12 mouse cellular contexts compared by ENCODE assay signal in the genomic region with DNA sequence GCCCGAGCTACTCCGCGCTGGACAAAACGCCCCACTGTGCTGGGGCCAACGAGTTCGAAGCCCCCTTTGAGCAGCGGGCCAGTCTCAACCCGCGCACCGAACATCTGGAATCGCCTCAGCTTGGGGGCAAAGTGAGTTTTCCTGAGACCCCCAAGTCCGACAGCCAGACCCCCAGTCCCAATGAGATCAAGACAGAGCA. TPM values are rescaled to one million over a fixed set of nuclear protein-coding genes. Genes with fewer than 3 reads are reported as not detected.
DNase-seq lines count a peak whose midpoint lies in the region; ATAC-seq and TF ChIP-seq lines count a peak whose summit lies in the region.
"Had no signal": no experiment of that assay in that cellular context is flagged by ENCODE, and none has a peak within 500 bp of the region (broad histone marks: within the 10 kb centered on the region; RNA-seq: fewer than 3 reads in every experiment).

A gene (plus strand): TSS at position 132 of the 199 bp plus-strand sequence.

- DNase-seq in kidney, postnatal 14 days = no peak
- no peak for DNase-seq in G1E (ENCODE audit: low spot score)
- DNase-seq in forebrain, embryonic 14.5 days (ENCODE audit: low spot score) = no peak
- no peak for DNase-seq in limb, embryonic 14.5 days (ENCODE audit: low spot score)
- no peak for DNase-seq in ovary, postnatal 14 days (ENCODE audit: low spot score)
- no peak for DNase-seq in T-cell, adult 2 months (ENCODE audit: low spot score)
- DNase-seq in ovary, postnatal 36 days (ENCODE audit: low spot score) = no peak
- DNase-seq: kidney, adult 8-10 months; liver, embryonic 13.5 days; thymus, postnatal 14 days had no signal

- peak within 1 kb of the TSS; percentile 84 for H3K4me2 ChIP-seq in kidney, embryonic 16.5 days (replicated peaks; ENCODE audit: low read depth, low read length)
- H3K4me2 ChIP-seq in forebrain, embryonic 14.5 days (ENCODE audit: low read length) = no peak within 1 kb of the TSS
- peak within 1 kb of the TSS; percentile 54 for H3K4me2 ChIP-seq in limb, embryonic 14.5 days (replicated peaks; ENCODE audit: low read depth, low read length, severe bottlenecking)
- H3K4me2 ChIP-seq: liver, embryonic 13.5 days had no signal

- H3K27ac ChIP-seq in kidney, embryonic 16.5 days (ENCODE audit: low read length) = peak within 1 kb of the TSS; percentile 94
- H3K27ac ChIP-seq in forebrain, embryonic 14.5 days (ENCODE audit: low read depth, low read length) = no peak within 1 kb of the TSS
- peak within 1 kb of the TSS; percentile 63 for H3K27ac ChIP-seq in limb, embryonic 14.5 days (replicated peaks; ENCODE audit: low read depth, low read length)
- H3K27ac ChIP-seq: liver, embryonic 13.5 days had no signal

- ATAC-seq in kidney, embryonic 16.5 days (ENCODE audit: low FRiP score, low TSS enrichment) = no peak
- ATAC-seq in G1E (ENCODE audit: extremely low read depth, insufficient number of reproducible peaks, low FRiP score, poor library complexity, severe bottlenecking) = no peak
- no peak for ATAC-seq in forebrain, embryonic 14.5 days
- ATAC-seq in limb, embryonic 14.5 days (ENCODE audit: low FRiP score, low read depth) = no peak
- ATAC-seq: Patski had no signal

- no peaks in the 10 kb centered on the region for H3K9me3 ChIP-seq in kidney, embryonic 16.5 days (ENCODE audit: low read length)
- no peaks in the 10 kb centered on the region for H3K9me3 ChIP-seq in G1E (replicated peaks)
- H3K9me3 ChIP-seq in forebrain, embryonic 14.5 days (replicated peaks; ENCODE audit: control insufficient read depth, low read length) = no peaks in the 10 kb centered on the region
- no peaks in the 10 kb centered on the region for H3K9me3 ChIP-seq in limb, embryonic 14.5 days (ENCODE audit: control insufficient read depth, low read length)
- H3K9me3 ChIP-seq: liver, embryonic 13.5 days had no signal

- H3K27me3 ChIP-seq in kidney, embryonic 16.5 days (ENCODE audit: insufficient read depth, low read length) = peaks cover 22% of the 10 kb centered on the region
- peaks cover 92% of the 10 kb centered on the region for H3K27me3 ChIP-seq in G1E (ENCODE audit: insufficient read depth, low read length)
- peaks cover 98% of the 10 kb centered on the region for H3K27me3 ChIP-seq in forebrain, embryonic 14.5 days (replicated peaks; ENCODE audit: control insufficient read depth, insufficient read depth, low read length)
- H3K27me3 ChIP-seq in limb, embryonic 14.5 days (ENCODE audit: control insufficient read depth, insufficient read depth, low read length) = peaks cover 90% of the 10 kb centered on the region
- H3K27me3 ChIP-seq: Patski had no signal

- no peak for TF ChIP-seq CTCF in G1E (IDR thresholded peaks at IDR 0.05; ENCODE audit: low read depth, low read length)

- no peak for TF ChIP-seq POLR2A in limb, embryonic 14.5 days (IDR thresholded peaks at IDR 0.05; ENCODE audit: borderline replicate concordance, extremely low read depth, insufficient read depth, insufficient read length)

- H3K9ac ChIP-seq in kidney, embryonic 16.5 days (replicated peaks; ENCODE audit: low read length) = peak within 1 kb of the TSS; percentile 90
- no peak within 1 kb of the TSS for H3K9ac ChIP-seq in forebrain, embryonic 14.5 days (ENCODE audit: low read length)
- peak within 1 kb of the TSS; percentile 53 for H3K9ac ChIP-seq in limb, embryonic 14.5 days (ENCODE audit: low read depth, low read length, severe bottlenecking)
- H3K9ac ChIP-seq: liver, embryonic 13.5 days had no signal

- no peaks in the 10 kb centered on the region for H3K36me3 ChIP-seq in kidney, embryonic 16.5 days (ENCODE audit: insufficient read depth, low read length)
- no peaks in the 10 kb centered on the region for H3K36me3 ChIP-seq in G1E (replicated peaks)
- no peaks in the 10 kb centered on the region for H3K36me3 ChIP-seq in forebrain, embryonic 14.5 days (ENCODE audit: control insufficient read depth, insufficient read depth, low read length)
- H3K36me3 ChIP-seq in limb, embryonic 14.5 days (ENCODE audit: control insufficient read depth, insufficient read depth, low read length) = no peaks in the 10 kb centered on the region
- H3K36me3 ChIP-seq: liver, embryonic 13.5 days had no signal

- H3K4me1 ChIP-seq in kidney, embryonic 16.5 days (ENCODE audit: insufficient read depth, low read length) = peaks cover 22% of the 10 kb centered on the region
- peaks cover 48% of the 10 kb centered on the region for H3K4me1 ChIP-seq in G1E (ENCODE audit: insufficient read depth, low read depth, low read length)
- H3K4me1 ChIP-seq in forebrain, embryonic 14.5 days (ENCODE audit: control insufficient read depth, insufficient read depth, low read length) = no peaks in the 10 kb centered on the region
- H3K4me1 ChIP-seq in limb, embryonic 14.5 days (ENCODE audit: control insufficient read depth, insufficient read depth, low read length) = no peaks in the 10 kb centered on the region; the same call in 1 of the 2 replicates

- WGBS in kidney, embryonic 16.5 days = 3% methylated on average over 12 of the region's 12 CpGs
- 3% methylated on average over 12 of the region's 12 CpGs for WGBS in forebrain, embryonic 14.5 days
- WGBS in limb, embryonic 14.5 days = under 1% methylated on average over 12 of the region's 12 CpGs

- peak within 1 kb of the TSS; percentile 65 for H3K4me3 ChIP-seq in kidney, embryonic 16.5 days (ENCODE audit: low read length)
- H3K4me3 ChIP-seq in G1E (ENCODE audit: low read depth, low read length) = peak within 1 kb of the TSS; percentile 65; the same call in 1 of the 2 replicates
- H3K4me3 ChIP-seq in forebrain, embryonic 14.5 days (ENCODE audit: low read depth, low read length) = peak within 1 kb of the TSS; percentile 2; the same call in 1 of the 2 replicates
- peak within 1 kb of the TSS; percentile 38 for H3K4me3 ChIP-seq in limb, embryonic 14.5 days (replicated peaks; ENCODE audit: low read length)
- H3K4me3 ChIP-seq: liver, embryonic 13.5 days had no signal

RNA-seq across cellular contexts. Expression of the gene that starts here (rescaled TPM):
- 4.3 and 5.9 TPM in 2 replicates for polyA plus RNA-seq in kidney, embryonic 16.5 days (2015; fragmentation: Nextera tagmentation; extraction: Ambion mirVana)
- total RNA-seq in G1E (2014; fragmentation: Nextera tagmentation) (9.9 and 19.8 TPM in 2 replicates), G1E (2017) (7.6 and 9.1 TPM in 2 replicates)
- 11.4 and 12.4 TPM in 2 replicates for polyA plus RNA-seq in G1E (2012)
- polyA plus RNA-seq in forebrain, embryonic 14.5 days (2014; fragmentation: Nextera tagmentation; extraction: Ambion mirVana) = not detected in 2 replicates
- polyA plus RNA-seq in limb, embryonic 14.5 days (2012; rRNA removed) = 7.6 and 9.0 TPM in 2 replicates
- 2.6 and 3.5 TPM in 2 replicates for polyA plus RNA-seq in limb, embryonic 14.5 days (2014; fragmentation: Nextera tagmentation; extraction: Ambion mirVana)

Comparison
In these comparisons a context has a peak if more than half of its experiments do, and no peak if none do; other contexts are left out.
1. H3K4me3 ChIP-seq: peak in every context shown above with its lines; median percentile 65 in kidney, embryonic 16.5 days; 65 in G1E; 38 in limb, embryonic 14.5 days; 2 in forebrain, embryonic 14.5 days.